Mouse (Mus musculus): ENCODE results near the gene Spin2c.

Spin2c gene

DNA sequence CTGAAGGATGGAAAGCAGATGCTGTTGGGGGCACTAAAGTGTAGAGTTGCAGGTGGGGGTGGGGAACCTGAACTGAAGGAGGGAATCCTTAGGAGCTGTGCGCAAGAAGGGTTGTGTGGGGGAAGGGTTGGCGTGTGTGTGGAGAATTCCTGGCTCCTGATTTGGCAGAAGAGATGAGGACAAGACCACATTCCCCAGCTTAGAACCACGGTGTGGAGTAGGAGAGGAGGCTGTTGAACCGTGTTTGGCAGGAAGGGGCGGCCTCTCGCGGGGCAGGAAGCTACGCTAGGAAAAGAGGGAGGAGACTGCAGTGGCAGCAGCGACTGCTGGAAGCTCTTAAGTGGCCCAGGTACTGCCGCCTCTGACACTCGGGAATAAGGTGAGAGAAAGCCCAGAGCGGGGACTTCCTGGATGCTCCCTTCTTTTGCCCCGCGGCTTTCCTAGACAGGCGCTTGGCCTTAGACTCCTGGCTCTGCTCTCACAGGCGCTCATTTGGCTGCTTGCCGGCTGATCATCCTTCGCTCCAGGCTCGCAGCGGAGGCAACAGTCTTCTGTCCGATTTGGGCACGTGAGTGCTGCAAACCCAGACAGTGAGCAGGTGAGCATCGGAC is at the start of gene Spin2c:
Spin2c (plus strand) TSS at position 275 of the 611 bp plus-strand sequence.
- peak; percentile 20 to 70 for DNase-seq

DNA sequence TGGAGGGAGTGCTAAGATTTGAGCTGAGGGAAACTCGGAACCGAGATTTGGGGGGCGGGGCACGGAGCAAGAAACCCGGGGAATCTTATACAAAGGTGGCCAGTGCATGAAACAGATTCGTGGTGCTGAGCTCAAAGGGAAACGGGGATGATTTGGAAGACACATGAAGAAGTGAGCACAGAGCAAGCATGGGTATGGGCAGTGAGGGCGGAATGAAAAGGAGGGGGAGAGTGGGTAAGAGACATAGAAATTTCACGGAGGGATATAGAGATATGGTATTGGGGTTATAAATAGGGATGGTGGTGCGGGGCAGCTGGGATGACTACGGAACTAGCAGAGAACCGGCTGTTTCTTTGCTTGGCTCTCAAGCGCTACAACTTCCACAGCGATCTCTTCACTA is 581 bp downstream of the Spin2c start:
- no peak for DNase-seq
